Mouse (Mus musculus) lung, adult 2 months (tissue): ENCODE results near the gene Prss33.

Experiments
- CTCF ChIP-seq: fragments of 200-500 bp; IDR thresholded peaks from 2 replicates; pipeline ENCODE4 v1.5.1; 2011; ENCODE audit warnings: mild to moderate bottlenecking, low read length, control low read depth; ENCODE audit not compliant: insufficient read depth
- POLR2A ChIP-seq: fragments of 200-500 bp; IDR thresholded peaks from 2 replicates; pipeline ENCODE4 v1.6.1; 2011; ENCODE audit warnings: low read depth, mild to moderate bottlenecking, control low read depth, low read length, borderline replicate concordance; ENCODE audit errors: extremely low read depth

GRCm38 (mm10) chr17:23820731-23821130, 15.1 kb downstream of the Prss33 start:
- TF ChIP-seq CTCF (no peak), POLR2A (no peak)
